Mouse (Mus musculus) left cerebral cortex, adult 2 months (tissue): ENCODE measurements around the gene Prame. TPM values are rescaled to one million over a fixed set of nuclear protein-coding genes. Genes with fewer than 3 reads are reported as not detected.
"Not testable (repeated sequence)": the region's sequence is repeated elsewhere in the genome, so short reads cannot be mapped to it uniquely, and the experiment has no call there.

Experiments
- DNase-seq, 2 experiments: peaks; one replicate each; pipeline ENCODE4 v3.0.0; 2021 to 2022; ENCODE audit warnings: low spot score in 2 of 2, mixed read lengths in 1 of 2; ENCODE audit errors: extremely low spot score in 1 of 2
- H3K27ac ChIP-seq: fragments of 200-600 bp; 2 replicates; pipeline ENCODE4 v1.8.1; 2022
- H3K4me3 ChIP-seq: fragments of 200-600 bp; 2 replicates; pipeline ENCODE4 v1.8.1; 2022
- CTCF ChIP-seq: fragments of 200-600 bp; IDR thresholded peaks from 2 replicates; pipeline ENCODE4 v1.8.1; 2022; ENCODE audit warnings: antibody characterized with exemption, mild to moderate bottlenecking, moderate library complexity
- intact Hi-C: fragments of 180-260 bp; cut with DNase I; formaldehyde crosslinking; loops from one replicate; pipeline ENCODE4 v1.15.1; 2025
- long read RNA-seq, 2 experiments: library from polyadenylated mRNA; stranded (forward); transcript quantifications; one replicate each; pipeline ENCODE4 v2.0.0; 2021; ENCODE audit warnings: borderline mapping rate in 2 of 2
- total RNA-seq, 2 experiments: library from RNA; stranded (reverse); gene quantifications; 2 replicates each; pipeline ENCODE4 v1.2.3; 2021

Prame gene
- total RNA-seq = not detected
- long read RNA-seq, experiment 1 = 0 reads
- long read RNA-seq, experiment 2 = 0 reads

DNA sequence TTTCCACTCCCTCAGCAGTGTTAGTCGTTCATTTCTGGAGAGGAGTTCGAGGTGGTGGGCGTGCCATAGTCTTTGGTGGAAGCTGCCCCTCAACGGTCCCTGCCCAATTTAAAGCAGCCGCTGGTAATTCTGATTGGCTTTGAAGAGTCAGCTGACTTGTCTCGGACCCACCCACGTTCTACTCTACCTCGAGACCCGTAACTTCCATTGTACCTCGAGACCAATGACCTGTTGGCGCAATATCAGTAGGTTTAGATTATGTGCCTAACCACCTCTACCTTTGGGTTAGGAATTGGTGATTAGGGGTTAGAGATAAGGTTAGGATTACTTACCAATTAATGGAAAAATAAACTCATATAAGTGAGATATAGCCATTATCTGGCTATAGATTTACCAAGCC lies at the start of gene Prame:
Prame (minus strand) TSS at position 101 of the 400 bp plus-strand sequence.
- intact Hi-C loops = no loop called here
- no peak within 1 kb of the TSS for H3K27ac ChIP-seq
- no peak within 1 kb of the TSS for H3K4me3 ChIP-seq
- no peak for TF ChIP-seq CTCF
- DNase-seq = no peak

DNA sequence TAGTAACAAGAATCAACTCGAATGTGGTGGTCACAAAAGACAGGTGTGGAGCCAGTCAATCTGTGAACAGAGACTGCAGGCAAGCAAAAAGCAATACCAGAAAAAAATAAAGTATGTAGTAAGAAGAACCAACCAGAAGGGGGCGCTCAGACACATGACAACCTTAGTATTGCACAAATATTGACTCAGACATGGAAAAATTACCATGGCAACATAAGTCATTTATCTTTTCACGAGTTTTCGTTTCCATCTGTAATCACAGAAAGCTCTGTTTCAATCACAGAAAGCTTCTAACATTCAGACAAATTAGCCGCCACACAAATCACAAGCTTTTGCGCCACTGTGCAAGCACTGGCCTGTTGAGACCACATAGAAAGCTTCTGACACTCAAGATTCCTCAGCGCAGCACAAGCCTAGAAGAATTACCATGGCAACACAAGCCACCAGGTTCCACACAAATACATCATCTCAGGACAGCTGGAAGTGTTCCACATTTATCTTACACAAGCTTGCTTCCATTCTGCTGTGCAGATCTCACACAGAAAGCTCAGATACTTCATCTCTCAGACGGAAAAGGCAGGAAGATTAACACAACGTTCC lies 24.8 kb upstream of the Prame start:
- Histone ChIP-seq H3K27ac (no peak overlapping the region), H3K4me3 (no peak overlapping the region)
- TF ChIP-seq CTCF = peak; percentile 52
- DNase-seq = peak in 1 of 2 experiments; percentile 21
- intact Hi-C loops = loop anchor here (2.0 to 5.0 kb wide), 2 partner anchors 53 to 100 kb away; no protein-coding TSS in a partner anchor

DNA sequence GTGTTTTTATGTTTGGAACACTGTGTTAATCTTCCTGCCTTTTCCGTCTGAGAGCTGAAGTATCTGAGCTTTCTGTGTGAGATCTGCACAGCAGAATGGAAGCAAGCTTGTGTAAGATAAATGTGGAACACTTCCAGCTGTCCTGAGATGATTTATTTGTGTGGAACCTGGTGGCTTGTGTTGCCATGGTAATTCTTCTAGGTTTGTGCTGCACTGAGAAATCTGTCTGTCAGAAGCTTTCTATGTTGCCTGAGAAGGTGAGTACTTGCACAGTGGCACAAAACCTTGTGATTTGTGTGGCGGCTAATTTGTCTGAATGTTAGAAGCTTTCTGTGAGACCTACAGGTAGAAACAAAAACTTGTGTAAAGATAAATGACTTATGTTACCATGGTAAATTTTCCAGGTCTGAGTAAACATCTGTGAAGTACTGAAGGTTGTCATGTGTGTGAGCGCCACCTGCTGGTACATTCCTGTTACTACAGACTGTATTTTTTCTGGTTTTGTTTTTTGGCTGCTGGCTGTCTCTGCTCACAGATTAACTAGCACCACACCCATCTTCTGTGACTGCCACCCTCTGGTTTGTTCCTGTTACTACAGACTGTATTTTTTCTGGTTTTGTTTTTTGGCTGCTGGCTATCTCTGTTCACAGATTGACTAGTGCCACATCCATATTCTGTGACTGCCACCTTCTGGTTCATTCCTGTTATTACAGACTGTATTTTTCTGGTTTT lies 26.0 kb downstream of the Prame start:
- peak; percentile 29 to 34 for DNase-seq
- H3K27ac ChIP-seq, H3K4me3 ChIP-seq, intact Hi-C loops: not testable (repeated sequence)
- TF ChIP-seq CTCF = peak; percentile 66

- H3K4me3 ChIP-seq = no peak within 1 kb of the TSS
- no peak for DNase-seq
- peak within 1 kb of the TSS; percentile 75; the same call in 1 of the 2 replicates for H3K27ac ChIP-seq
- intact Hi-C loops = no loop called here
- TF ChIP-seq CTCF = no peak
Observed at GRCm38 (mm10) chrX:135598677-135599076, 28.8 kb downstream of the Prame start, which contains the start of gene Nxf7. Gene Nxf7, minus strand, starts transcription at chrX:135598777.

GRCm38 (mm10) chrX:135598096-135598495 lies 29.4 kb downstream of the Prame start:
- Histone ChIP-seq H3K4me3 (no peak overlapping the region), H3K27ac (peak overlapping the region; percentile 75; the same call in 1 of the 2 replicates)
- TF ChIP-seq CTCF = no peak
- intact Hi-C loops = no loop called here
- DNase-seq = peak; percentile 34 to 43

DNA sequence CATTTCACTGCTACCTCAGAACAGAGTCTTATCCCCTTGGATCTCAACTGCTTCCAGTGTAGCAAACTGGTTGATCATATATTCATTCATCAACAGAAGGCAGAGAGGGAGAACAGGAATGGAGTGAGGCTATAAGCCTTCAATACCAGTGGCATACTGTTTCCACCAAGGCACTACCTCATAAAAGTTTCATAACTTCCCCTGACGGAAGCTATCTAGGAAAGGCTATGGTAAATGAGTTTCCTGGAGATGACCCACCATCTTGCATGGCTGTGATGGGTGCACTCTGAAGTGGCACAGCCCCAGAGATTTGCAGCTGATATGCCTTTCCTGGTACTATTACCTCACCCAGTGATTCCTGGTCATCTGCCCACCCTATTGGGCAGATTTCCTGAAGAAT lies 51.1 kb downstream of the Prame start:
- DNase-seq = no peak
- intact Hi-C loops = loop anchor here (2.0 kb wide), 1 partner anchor 72 kb away; no protein-coding TSS in a partner anchor
- H3K27ac ChIP-seq = no peak overlapping the region
- H3K4me3 ChIP-seq = no peak overlapping the region
- no peak for TF ChIP-seq CTCF

- H3K4me3 ChIP-seq, DNase-seq, H3K27ac ChIP-seq, intact Hi-C loops: not testable (repeated sequence)
Observed at GRCm38 (mm10) chrX:135574958-135575628, 52.4 kb downstream of the Prame start.

DNA sequence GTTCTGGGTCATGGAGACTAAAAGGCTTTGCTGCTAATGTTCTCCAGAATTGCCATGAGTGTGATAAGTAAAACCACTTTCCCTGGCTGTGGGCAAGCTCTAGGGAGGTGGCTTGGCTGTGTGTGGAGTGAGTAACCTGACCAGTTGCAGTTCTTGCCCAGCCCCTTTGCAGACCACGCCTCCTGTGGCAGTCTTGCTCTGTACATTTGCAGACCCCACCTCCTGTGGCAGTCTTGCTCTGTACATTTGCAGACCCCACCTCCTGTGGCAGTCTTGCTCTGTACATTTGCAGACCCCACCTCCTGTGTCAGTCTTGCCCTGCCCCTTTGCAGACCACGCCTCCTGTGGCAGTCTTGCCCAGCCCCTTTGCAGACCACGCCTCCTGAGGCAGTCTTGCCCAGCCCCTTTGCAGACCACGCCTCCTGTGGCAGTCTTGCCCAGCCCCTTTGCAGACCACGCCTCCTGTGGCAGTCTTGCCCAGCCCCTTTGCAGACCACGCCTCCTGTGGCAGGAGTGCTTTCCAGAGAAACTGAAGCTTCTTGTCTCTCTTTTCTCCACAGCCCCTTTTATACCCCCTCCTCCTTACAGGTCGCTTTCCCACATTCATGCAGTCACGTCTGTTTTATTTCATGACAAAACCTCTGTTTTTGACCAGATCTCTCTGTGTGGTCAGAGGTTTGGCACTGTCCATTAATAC lies 53.1 kb downstream of the Prame start:
- intact Hi-C loops, H3K27ac ChIP-seq, DNase-seq, H3K4me3 ChIP-seq: not testable (repeated sequence)

DNA sequence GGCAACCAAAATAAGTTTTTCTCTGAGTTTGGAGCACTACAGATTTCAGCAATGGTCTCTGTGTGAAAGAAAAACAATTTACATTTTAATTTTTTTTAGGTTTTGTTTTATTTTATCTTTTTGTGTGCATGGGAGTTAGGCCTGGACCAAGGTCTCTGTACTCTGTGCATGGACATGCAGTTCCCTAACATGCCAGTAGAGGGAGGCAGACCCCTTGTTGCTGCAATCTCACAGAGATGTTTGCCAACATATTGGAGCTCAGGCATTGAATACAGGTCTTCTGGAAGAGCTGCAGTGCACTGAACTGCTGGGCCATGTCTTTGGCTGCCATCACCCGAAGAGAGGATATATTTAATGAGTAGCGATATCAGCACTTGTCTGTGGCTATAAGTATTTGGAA lies 58.0 kb downstream of the Prame start:
- H3K27ac ChIP-seq, intact Hi-C loops, H3K4me3 ChIP-seq: not testable (repeated sequence)
- peak; percentile 63 for TF ChIP-seq CTCF
- peak; percentile 50 to 59 for DNase-seq

- intact Hi-C loops, H3K27ac ChIP-seq, DNase-seq, H3K4me3 ChIP-seq: not testable (repeated sequence)
Observed at GRCm38 (mm10) chrX:135564934-135565333, 62.6 kb downstream of the Prame start.

Other genes with a start within 250 kb of the Prame start
- gene Gm7903, start 193.9 kb downstream of the Prame start, total RNA-seq = not detected
- not detected for gene AV320801, start 133.1 kb downstream of the Prame start, total RNA-seq
- gene Nxf7, start 28.9 kb downstream of the Prame start, total RNA-seq = 1 to 10 TPM; 5.8 to 6.2 TPM
- gene Tcp11x2, start 66.1 kb upstream of the Prame start, total RNA-seq = not detected
- gene Tmsb15a, start 97.6 kb upstream of the Prame start, total RNA-seq = not detected
- gene Armcx5, start 115.0 kb upstream of the Prame start, total RNA-seq = 10 to 100 TPM; 33.3 to 33.7 TPM
- gene Gprasp1, start 115.0 kb upstream of the Prame start, total RNA-seq = 100 to 1,000 TPM; 344 to 376 TPM
- 10 to 100 TPM; 68.8 to 69.9 TPM for gene Bhlhb9, start 169.9 kb upstream of the Prame start, total RNA-seq
- 100 to 1,000 TPM; 176 to 226 TPM for gene Gprasp2, start 211.3 kb upstream of the Prame start, total RNA-seq